Mouse (Mus musculus): ENCODE measurements around the gene Sfrp2. TPM values are rescaled to one million over a fixed set of nuclear protein-coding genes. Genes with fewer than 3 reads are reported as not detected.

Gene Sfrp2
- polyA plus RNA-seq, 1 experiment from 2014 or later, result 37.6 TPM

- no peak overlapping the region for H3K4me3 ChIP-seq (replicated peaks; ENCODE audit: low read depth, low read length)
- H3K27ac ChIP-seq (replicated peaks; ENCODE audit: low read depth, low read length), result no peak overlapping the region
- H3K9ac ChIP-seq (replicated peaks; ENCODE audit: low read length), result no peak overlapping the region
- WGBS, result 93% methylated on average over 7 of the region's 7 CpGs
- H3K9me3 ChIP-seq (ENCODE audit: control insufficient read depth, low read length), result no peaks in the 10 kb centered on the region
- no peaks in the 10 kb centered on the region for H3K36me3 ChIP-seq (ENCODE audit: control insufficient read depth, insufficient read depth, low read length)
- H3K4me1 ChIP-seq (ENCODE audit: control insufficient read depth, insufficient read depth, low read length), result no peaks in the 10 kb centered on the region
- H3K27me3 ChIP-seq (ENCODE audit: control insufficient read depth, insufficient read depth, low read length), result no peaks in the 10 kb centered on the region
- ATAC-seq (ENCODE audit: low FRiP score, low TSS enrichment) (no peak), DNase-seq (no peak)
- H3K4me2 ChIP-seq (ENCODE audit: low read length), result no peak overlapping the region
These were observed 33.4 kb downstream of the Sfrp2 start for GRCm38 (mm10) chr3:83799486-83799885.

- 96% methylated on average over 4 of the region's 4 CpGs for WGBS
- Histone ChIP-seq H3K9ac (replicated peaks; ENCODE audit: low read length) (no peak overlapping the region), H3K9me3 (ENCODE audit: control insufficient read depth, low read length) (no peaks in the 10 kb centered on the region), H3K4me3 (replicated peaks; ENCODE audit: low read depth, low read length) (no peak overlapping the region), H3K4me2 (ENCODE audit: low read length) (no peak overlapping the region), H3K4me1 (ENCODE audit: control insufficient read depth, insufficient read depth, low read length) (no peaks in the 10 kb centered on the region), H3K36me3 (ENCODE audit: control insufficient read depth, insufficient read depth, low read length) (no peaks in the 10 kb centered on the region), H3K27ac (replicated peaks; ENCODE audit: low read depth, low read length) (no peak overlapping the region), H3K27me3 (ENCODE audit: control insufficient read depth, insufficient read depth, low read length) (no peaks in the 10 kb centered on the region)
- DNase-seq (no peak), ATAC-seq (ENCODE audit: low FRiP score, low TSS enrichment) (no peak)
These were observed 35.6 kb downstream of the Sfrp2 start for GRCm38 (mm10) chr3:83801649-83802155.

- Histone ChIP-seq H3K4me3 (replicated peaks; ENCODE audit: low read depth, low read length) (no peak overlapping the region), H3K27ac (replicated peaks; ENCODE audit: low read depth, low read length) (no peak overlapping the region), H3K27me3 (ENCODE audit: control insufficient read depth, insufficient read depth, low read length) (no peaks in the 10 kb centered on the region), H3K9me3 (ENCODE audit: control insufficient read depth, low read length) (no peaks in the 10 kb centered on the region), H3K36me3 (ENCODE audit: control insufficient read depth, insufficient read depth, low read length) (no peaks in the 10 kb centered on the region), H3K9ac (replicated peaks; ENCODE audit: low read length) (no peak overlapping the region), H3K4me2 (ENCODE audit: low read length) (no peak overlapping the region), H3K4me1 (ENCODE audit: control insufficient read depth, insufficient read depth, low read length) (no peaks in the 10 kb centered on the region)
- WGBS, result 92% methylated on average over 12 of the region's 12 CpGs
- ATAC-seq (ENCODE audit: low FRiP score, low TSS enrichment) (no peak), DNase-seq (no peak)
These were observed 42.4 kb downstream of the Sfrp2 start for GRCm38 (mm10) chr3:83808483-83808882.

GRCm38 (mm10) chr3:83811987-83812386 is 45.9 kb downstream of the Sfrp2 start:
- H3K9ac ChIP-seq (replicated peaks; ENCODE audit: low read length), result no peak overlapping the region
- WGBS, result 82% methylated on average over 7 of the region's 7 CpGs
- no peak for ATAC-seq (ENCODE audit: low FRiP score, low TSS enrichment)
- H3K9me3 ChIP-seq (ENCODE audit: control insufficient read depth, low read length), result no peaks in the 10 kb centered on the region
- no peak overlapping the region for H3K27ac ChIP-seq (replicated peaks; ENCODE audit: low read depth, low read length)
- no peaks in the 10 kb centered on the region for H3K4me1 ChIP-seq (ENCODE audit: control insufficient read depth, insufficient read depth, low read length)
- H3K36me3 ChIP-seq (ENCODE audit: control insufficient read depth, insufficient read depth, low read length), result no peaks in the 10 kb centered on the region
- no peak for DNase-seq
- H3K4me3 ChIP-seq (replicated peaks; ENCODE audit: low read depth, low read length), result no peak overlapping the region
- H3K27me3 ChIP-seq (ENCODE audit: control insufficient read depth, insufficient read depth, low read length), result no peaks in the 10 kb centered on the region
- H3K4me2 ChIP-seq (ENCODE audit: low read length), result no peak overlapping the region

- no peak overlapping the region for H3K27ac ChIP-seq (replicated peaks; ENCODE audit: low read depth, low read length)
- no peaks in the 10 kb centered on the region for H3K9me3 ChIP-seq (ENCODE audit: control insufficient read depth, low read length)
- ATAC-seq (ENCODE audit: low FRiP score, low TSS enrichment) (no peak), DNase-seq (no peak)
- no peak overlapping the region for H3K9ac ChIP-seq (replicated peaks; ENCODE audit: low read length)
- H3K4me3 ChIP-seq (replicated peaks; ENCODE audit: low read depth, low read length), result no peak overlapping the region
- H3K36me3 ChIP-seq (ENCODE audit: control insufficient read depth, insufficient read depth, low read length), result no peaks in the 10 kb centered on the region
- H3K4me2 ChIP-seq (ENCODE audit: low read length), result no peak overlapping the region
- no peaks in the 10 kb centered on the region for H3K4me1 ChIP-seq (ENCODE audit: control insufficient read depth, insufficient read depth, low read length)
- H3K27me3 ChIP-seq (ENCODE audit: control insufficient read depth, insufficient read depth, low read length), result no peaks in the 10 kb centered on the region
These were observed 46.7 kb downstream of the Sfrp2 start for GRCm38 (mm10) chr3:83812863-83813262.

GRCm38 (mm10) chr3:83816372-83816925 is 50.3 kb downstream of the Sfrp2 start:
- H3K4me2 ChIP-seq (ENCODE audit: low read length), result no peak overlapping the region
- no peaks in the 10 kb centered on the region for H3K27me3 ChIP-seq (ENCODE audit: control insufficient read depth, insufficient read depth, low read length)
- H3K36me3 ChIP-seq (ENCODE audit: control insufficient read depth, insufficient read depth, low read length), result no peaks in the 10 kb centered on the region
- no peak overlapping the region for H3K27ac ChIP-seq (replicated peaks; ENCODE audit: low read depth, low read length)
- no peak for ATAC-seq (ENCODE audit: low FRiP score, low TSS enrichment)
- DNase-seq, result no peak
- no peaks in the 10 kb centered on the region for H3K4me1 ChIP-seq (ENCODE audit: control insufficient read depth, insufficient read depth, low read length)
- WGBS, result 79% methylated on average over 4 of the region's 4 CpGs
- H3K4me3 ChIP-seq (replicated peaks; ENCODE audit: low read depth, low read length), result no peak overlapping the region
- H3K9me3 ChIP-seq (ENCODE audit: control insufficient read depth, low read length), result no peaks in the 10 kb centered on the region
- no peak overlapping the region for H3K9ac ChIP-seq (replicated peaks; ENCODE audit: low read length)

GRCm38 (mm10) chr3:83823774-83824173 is 57.7 kb downstream of the Sfrp2 start:
- ATAC-seq (ENCODE audit: low FRiP score, low TSS enrichment) (no peak), DNase-seq (no peak)
- Histone ChIP-seq H3K9me3 (ENCODE audit: control insufficient read depth, low read length) (no peaks in the 10 kb centered on the region), H3K9ac (replicated peaks; ENCODE audit: low read length) (no peak overlapping the region), H3K36me3 (ENCODE audit: control insufficient read depth, insufficient read depth, low read length) (no peaks in the 10 kb centered on the region), H3K27ac (replicated peaks; ENCODE audit: low read depth, low read length) (no peak overlapping the region), H3K4me2 (ENCODE audit: low read length) (no peak overlapping the region), H3K27me3 (ENCODE audit: control insufficient read depth, insufficient read depth, low read length) (no peaks in the 10 kb centered on the region), H3K4me1 (ENCODE audit: control insufficient read depth, insufficient read depth, low read length) (no peaks in the 10 kb centered on the region), H3K4me3 (replicated peaks; ENCODE audit: low read depth, low read length) (no peak overlapping the region)
- 86% methylated on average over 4 of the region's 4 CpGs for WGBS

Other genes starting within 250 kb of the Sfrp2 start
- 0.42 and 1.6 TPM in 2 replicates for gene Tlr2, start 75.4 kb downstream of the Sfrp2 start, polyA plus RNA-seq (2014; fragmentation: Nextera tagmentation; extraction: Ambion mirVana)